Mouse (Mus musculus): ENCODE measurements around the gene Pde4d.

Gene Pde4d

GRCm38 (mm10) chr13:109982821-109983443, 1533.2 kb downstream of the Pde4d start:
- in situ Hi-C loops (cut with MseI, MboI), result no loop called here

- in situ Hi-C loops (cut with MseI, MboI), result no loop called here
These were observed 1535.7 kb downstream of the Pde4d start for GRCm38 (mm10) chr13:109985411-109985810.

GRCm38 (mm10) chr13:109985892-109986291, 1536.1 kb downstream of the Pde4d start:
- in situ Hi-C loops (cut with MseI, MboI), result no loop called here

- in situ Hi-C loops (cut with MseI, MboI), result no loop called here
These were observed 1543.2 kb downstream of the Pde4d start for GRCm38 (mm10) chr13:109992775-109993505.

GRCm38 (mm10) chr13:109994240-109994764, 1544.6 kb downstream of the Pde4d start:
- in situ Hi-C loops (cut with MseI, MboI), result no loop called here

- in situ Hi-C loops (cut with MseI, MboI), result loop anchor here (25.0 kb wide), 1 partner anchor 215 kb away; no protein-coding TSS in a partner anchor
These were observed 1552.3 kb downstream of the Pde4d start for GRCm38 (mm10) chr13:110002081-110002480.

Measured in mouse trophoblast stem cell (cell line).